25 mouse cellular contexts compared by ENCODE assay signal in genomic region chr1:105877808-105878207, GRCm38 (mm10).
DNase-seq lines count a peak whose midpoint lies in the region; ATAC-seq and TF ChIP-seq lines count a peak whose summit lies in the region.
"Had no signal": no experiment of that assay in that cellular context is flagged by ENCODE, and none has a peak within 500 bp of the region (broad histone marks: within the 10 kb centered on the region; RNA-seq: fewer than 3 reads in every experiment).

No protein-coding gene starts in this region.

- TF ChIP-seq POLR2A in liver, adult 2 months (IDR thresholded peaks at IDR 0.05; ENCODE audit: extremely low read depth, insufficient read depth, low read length): no peak

- DNase-seq in adrenal gland, postnatal 14 days: peak; percentile 35
- no peak for DNase-seq in adrenal gland, postnatal 25 days
- peak; percentile 13 for DNase-seq in liver, adult 2 months (ENCODE audit: extremely low read depth, low read depth, low spot score)
- DNase-seq in liver, embryonic 11.5 days (ENCODE audit: low spot score): no peak
- peak; percentile 85 for DNase-seq in adipocyte (ENCODE audit: low spot score)
- peak; percentile 12 for DNase-seq in limb, embryonic 10.5 days (ENCODE audit: low spot score)
- DNase-seq in urinary bladder, postnatal 4 days (ENCODE audit: low spot score in 2 of 2): no peak
- DNase-seq: adrenal gland, adult 8-10 months; B cell, adult 2 months; cerebellum, adult 11-12 months; cerebellum, adult 8-10 months; cerebellum, postnatal 14 days; forebrain, postnatal 0 days; gastrocnemius, adult 2 months; gastrocnemius, postnatal 14 days; heart, adult 18-20 months; heart, postnatal 36 days had no signal

- WGBS in liver, adult 2 months: 39% methylated on average over 5 of the region's 5 CpGs
- 70% methylated on average over 5 of the region's 5 CpGs for WGBS in liver, embryonic 11.5 days
- 88% methylated on average over 5 of the region's 5 CpGs for WGBS in limb, embryonic 10.5 days

- H3K27ac ChIP-seq in liver, adult 2 months (replicated peaks; ENCODE audit: insufficient read depth, low read depth, low read length): no peak overlapping the region
- no peak overlapping the region for H3K27ac ChIP-seq in liver, embryonic 11.5 days (ENCODE audit: low read depth, low read length)
- no peak overlapping the region for H3K27ac ChIP-seq in limb, embryonic 10.5 days
- H3K27ac ChIP-seq: gastrocnemius, adult 2 months; hindbrain, embryonic 10.5 days; hindbrain, embryonic 13.5 days; intestine, embryonic 15.5 days had no signal

- no peak overlapping the region for H3K4me2 ChIP-seq in liver, embryonic 11.5 days
- H3K4me2 ChIP-seq: hindbrain, embryonic 13.5 days; intestine, embryonic 15.5 days had no signal

- no peaks in the 10 kb centered on the region for H3K4me1 ChIP-seq in liver, adult 2 months (ENCODE audit: control insufficient read depth, insufficient read depth, low read length)
- H3K4me1 ChIP-seq in liver, embryonic 11.5 days (replicated peaks; ENCODE audit: control insufficient read depth, insufficient read depth, low read length): no peaks in the 10 kb centered on the region
- H3K4me1 ChIP-seq in limb, embryonic 10.5 days: peaks cover 13% of the 10 kb centered on the region
- H3K4me1 ChIP-seq: intestine, embryonic 15.5 days had no signal

- TF ChIP-seq CTCF in liver, adult 2 months (IDR thresholded peaks at IDR 0.05; ENCODE audit: low read depth, low read length): no peak

- no peak overlapping the region for H3K4me3 ChIP-seq in liver, adult 2 months (ENCODE audit: insufficient read depth, low read depth, low read length)
- H3K4me3 ChIP-seq in liver, embryonic 11.5 days (ENCODE audit: low read depth, low read length): no peak overlapping the region
- no peak overlapping the region for H3K4me3 ChIP-seq in limb, embryonic 10.5 days
- H3K4me3 ChIP-seq: gastrocnemius, adult 2 months; hindbrain, embryonic 10.5 days; hindbrain, embryonic 13.5 days; intestine, embryonic 15.5 days had no signal

- H3K79me2 ChIP-seq in liver, adult 2 months (ENCODE audit: control insufficient read depth, insufficient read depth, low read length): no peaks in the 10 kb centered on the region

- H3K9me3 ChIP-seq in liver, embryonic 11.5 days (ENCODE audit: control insufficient read depth, low read length): no peaks in the 10 kb centered on the region
- no peaks in the 10 kb centered on the region for H3K9me3 ChIP-seq in limb, embryonic 10.5 days (replicated peaks)
- H3K9me3 ChIP-seq: G1E; hindbrain, embryonic 10.5 days; hindbrain, embryonic 13.5 days; intestine, embryonic 15.5 days had no signal

- no peaks in the 10 kb centered on the region for H3K36me3 ChIP-seq in liver, adult 2 months (ENCODE audit: control insufficient read depth, insufficient read depth, low read length)
- H3K36me3 ChIP-seq in liver, embryonic 11.5 days (ENCODE audit: control insufficient read depth, insufficient read depth, low read length): no peaks in the 10 kb centered on the region
- H3K36me3 ChIP-seq in limb, embryonic 10.5 days: no peaks in the 10 kb centered on the region
- H3K36me3 ChIP-seq: G1E; hindbrain, embryonic 10.5 days; hindbrain, embryonic 13.5 days; intestine, embryonic 15.5 days had no signal

- H3K9ac ChIP-seq in liver, adult 2 months (ENCODE audit: low read depth, low read length): no peak overlapping the region
- H3K9ac ChIP-seq in liver, embryonic 11.5 days (ENCODE audit: low read depth, low read length): no peak overlapping the region
- H3K9ac ChIP-seq: forebrain, postnatal 0 days; hindbrain, embryonic 13.5 days; intestine, embryonic 15.5 days had no signal

- H3K27me3 ChIP-seq in liver, adult 2 months (ENCODE audit: control insufficient read depth, insufficient read depth, low read length): no peaks in the 10 kb centered on the region
- no peaks in the 10 kb centered on the region for H3K27me3 ChIP-seq in liver, embryonic 11.5 days (replicated peaks; ENCODE audit: control insufficient read depth, insufficient read depth, low read length)
- peaks cover 10% of the 10 kb centered on the region; the same call in 1 of the 2 replicates for H3K27me3 ChIP-seq in limb, embryonic 10.5 days (ENCODE audit: low read depth, poor library complexity, severe bottlenecking)
- H3K27me3 ChIP-seq: CH12.LX; intestine, embryonic 15.5 days; Patski had no signal

- ATAC-seq in liver, embryonic 11.5 days (replicated peaks; ENCODE audit: low FRiP score): no peak
- ATAC-seq: forebrain, embryonic 14.5 days; forebrain, postnatal 0 days; hindbrain, embryonic 16.5 days; intestine, embryonic 15.5 days; Patski had no signal

Comparison
In these comparisons a context has a peak if more than half of its experiments do, and no peak if none do; other contexts are left out.
1. DNase-seq: peak in adrenal gland, postnatal 14 days (single experiment), liver, adult 2 months (single experiment), adipocyte (single experiment) and limb, embryonic 10.5 days (single experiment); none in adrenal gland, postnatal 25 days (single experiment), liver, embryonic 11.5 days (single experiment) and urinary bladder, postnatal 4 days (0 of 2).